Mouse (Mus musculus) gastrocnemius, postnatal 10 days (tissue): ENCODE measurements around the gene Cav1. TPM values are rescaled to one million over a fixed set of nuclear protein-coding genes. Genes with fewer than 3 reads are reported as not detected.

Experiments used
- DNase-seq: peaks from one replicate; pipeline ENCODE4 v3.0.0; 2021; ENCODE audit warnings: mixed read lengths
- total RNA-seq, 2 experiments: library from RNA; stranded (reverse); gene quantifications; 2 replicates each; pipeline ENCODE4 v1.2.3; 2021

The Cav1 gene
- total RNA-seq, 2 experiments from 2014 or later: 308 to 358 TPM

DNA sequence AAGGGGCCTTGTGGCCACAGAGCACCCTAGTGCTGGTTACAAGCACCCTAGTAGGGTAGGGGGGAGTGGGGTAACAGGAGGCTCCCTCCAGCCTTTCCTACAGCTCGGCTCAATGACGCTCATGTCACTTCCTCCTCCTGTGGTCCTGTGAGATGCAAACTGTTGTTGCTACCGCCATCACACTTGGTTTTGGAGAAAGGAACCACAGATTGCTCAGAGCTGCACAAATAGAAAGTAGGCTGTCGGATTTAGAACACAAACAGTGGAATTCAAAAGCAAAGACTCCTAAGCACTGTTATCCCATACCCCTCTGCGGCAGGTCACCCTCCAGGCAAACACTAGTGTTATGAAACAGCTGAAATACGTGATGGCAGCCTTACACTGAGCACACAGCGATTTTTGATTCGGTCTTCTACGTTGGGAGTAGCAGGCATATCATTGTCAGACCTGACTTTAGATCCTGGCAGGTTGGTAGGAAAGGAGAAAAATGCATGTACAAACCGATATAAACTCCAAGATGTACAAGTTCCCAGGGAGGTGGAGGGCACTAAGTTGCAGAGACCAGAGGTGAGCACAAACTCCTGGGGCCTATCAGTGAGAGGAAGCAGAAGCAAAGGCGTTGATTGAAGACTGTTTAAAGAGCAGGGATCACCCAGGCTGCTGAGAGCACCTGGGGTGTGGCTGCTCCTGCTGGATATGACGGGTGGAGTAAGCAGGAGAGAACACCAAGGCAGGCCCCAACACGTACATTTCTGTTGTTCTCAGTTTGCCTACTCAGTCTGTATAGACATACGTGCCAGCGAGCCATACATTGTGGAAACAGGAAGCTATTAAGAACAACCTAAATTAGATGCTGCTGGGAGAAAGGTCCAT, 10.4 kb downstream of the Cav1 start:
- DNase-seq: no peak

- no peak for DNase-seq
Observed at GRCm38 (mm10) chr6:17317167-17317524, 11.0 kb downstream of the Cav1 start.

DNA sequence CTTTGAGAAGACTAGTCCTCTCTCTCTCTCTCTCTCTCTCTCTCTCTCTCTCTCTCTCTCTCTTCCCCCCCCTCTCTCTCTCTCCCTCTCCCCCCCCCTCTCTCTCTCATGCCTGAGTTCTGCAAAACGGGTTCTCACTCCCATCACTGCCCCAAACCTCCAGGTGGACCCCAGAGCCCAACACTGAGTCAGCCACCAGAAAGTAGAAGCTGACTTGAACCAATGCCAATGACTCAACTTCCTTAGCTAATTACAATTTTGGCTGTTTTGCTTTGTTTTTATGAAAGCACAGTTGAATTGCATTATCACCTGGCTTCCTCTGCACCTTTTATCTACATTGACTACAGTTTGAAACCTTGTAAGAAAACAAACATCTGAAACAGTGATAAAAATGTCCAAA, 11.8 kb downstream of the Cav1 start:
- no peak for DNase-seq

- DNase-seq: no peak
Observed at GRCm38 (mm10) chr6:17321976-17322375, 15.8 kb downstream of the Cav1 start.

DNA sequence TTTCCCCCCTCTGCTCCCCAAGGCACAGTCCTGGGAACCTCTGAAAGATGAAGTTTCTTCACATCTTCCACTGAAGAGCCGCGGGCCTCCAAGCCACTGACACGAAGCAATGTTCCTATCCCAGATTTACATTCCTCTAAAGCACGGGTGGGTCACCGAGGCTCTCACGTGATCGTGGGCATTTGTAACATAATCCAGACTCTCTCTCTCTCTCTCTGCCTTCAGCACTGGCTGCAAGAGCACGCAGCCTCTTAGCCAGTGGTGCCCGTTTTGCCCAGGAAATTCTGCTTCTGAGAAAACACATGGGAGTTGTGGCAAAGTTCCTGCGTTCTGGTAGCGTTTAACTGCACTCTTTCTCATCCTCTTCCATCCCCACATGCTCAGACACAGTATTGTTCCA, 21.1 kb downstream of the Cav1 start:
- DNase-seq: no peak

DNA sequence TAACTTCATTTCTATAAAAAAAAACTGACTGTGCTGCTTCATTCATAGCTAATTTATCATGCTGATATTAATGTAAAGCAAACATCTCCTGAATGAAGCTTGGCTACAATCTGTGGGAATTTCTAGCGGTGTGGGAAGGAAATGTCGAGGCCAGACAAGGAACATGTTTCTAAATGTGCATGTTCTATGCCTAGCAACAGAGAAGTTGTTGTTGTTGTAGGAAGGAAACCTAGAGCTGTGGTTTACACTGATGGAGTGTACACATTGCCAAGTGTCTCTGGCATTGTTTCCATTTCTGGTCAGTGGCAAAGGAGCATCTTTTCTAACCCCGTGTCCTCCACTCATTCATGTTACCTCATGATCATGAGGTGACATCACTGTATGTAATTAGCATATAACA, 23.7 kb downstream of the Cav1 start:
- no peak for DNase-seq

- DNase-seq: no peak
Observed at GRCm38 (mm10) chr6:17337724-17338123, 31.6 kb downstream of the Cav1 start.

GRCm38 (mm10) chr6:17340406-17340805, 34.3 kb downstream of the Cav1 start:
- DNase-seq: no peak

DNA sequence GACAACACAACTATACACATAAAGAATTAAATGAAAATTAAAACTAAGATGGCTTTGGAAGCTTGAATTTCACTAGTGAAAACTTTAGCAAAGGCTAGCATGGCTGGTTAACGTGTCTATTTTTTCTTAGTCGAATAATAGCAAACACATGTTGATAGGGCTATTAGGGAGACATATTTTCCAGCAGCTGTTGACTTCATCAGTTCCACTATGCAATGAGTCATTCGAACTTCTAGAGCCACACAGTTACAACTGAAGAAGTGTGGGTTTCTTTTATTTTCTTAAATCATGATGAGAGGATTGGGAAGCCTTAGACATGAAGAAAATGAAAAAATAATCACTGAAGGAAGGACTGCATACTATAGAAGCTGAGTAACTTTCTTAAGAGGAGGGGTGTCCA, 41.9 kb downstream of the Cav1 start:
- DNase-seq: no peak

- no peak for DNase-seq
Observed at GRCm38 (mm10) chr6:17350803-17351202, 44.7 kb downstream of the Cav1 start.

DNA sequence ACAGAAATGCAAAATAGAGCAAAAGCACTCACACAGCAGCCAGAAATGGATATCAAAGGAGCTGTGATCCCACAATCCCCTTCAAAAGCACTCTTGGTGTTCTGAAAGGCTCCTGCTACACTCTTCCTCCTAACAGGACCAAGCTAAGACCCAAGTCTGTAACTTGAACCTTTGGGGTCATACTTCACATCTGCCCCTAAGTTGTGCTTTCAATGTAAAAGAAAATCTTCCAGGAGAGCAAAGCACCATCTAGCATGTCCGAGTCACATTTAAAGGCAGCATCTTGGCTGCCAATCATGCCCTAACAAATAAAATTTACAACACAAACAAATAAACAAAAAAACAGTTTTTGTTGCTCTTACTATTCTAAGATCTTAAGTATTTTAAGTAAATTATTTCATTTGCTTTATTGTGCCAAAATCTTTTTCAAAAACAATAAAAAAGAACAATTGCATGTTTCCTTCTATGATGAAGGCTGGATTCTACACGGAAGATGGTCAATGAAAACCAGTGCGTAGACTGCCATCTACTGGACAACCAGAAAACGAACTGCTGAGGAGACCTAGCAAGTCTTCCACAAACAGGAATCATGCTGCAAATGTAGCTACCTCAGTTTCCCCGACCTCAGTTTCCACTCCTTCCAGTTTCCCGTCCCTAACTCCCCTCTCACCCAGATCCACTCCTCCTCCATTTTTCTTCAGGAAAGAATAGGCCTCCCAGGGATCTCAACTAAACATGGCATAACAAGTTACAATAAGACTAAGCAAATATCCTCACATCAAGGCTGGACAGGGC, 53.0 kb downstream of the Cav1 start:
- peak; percentile 14 for DNase-seq

DNA sequence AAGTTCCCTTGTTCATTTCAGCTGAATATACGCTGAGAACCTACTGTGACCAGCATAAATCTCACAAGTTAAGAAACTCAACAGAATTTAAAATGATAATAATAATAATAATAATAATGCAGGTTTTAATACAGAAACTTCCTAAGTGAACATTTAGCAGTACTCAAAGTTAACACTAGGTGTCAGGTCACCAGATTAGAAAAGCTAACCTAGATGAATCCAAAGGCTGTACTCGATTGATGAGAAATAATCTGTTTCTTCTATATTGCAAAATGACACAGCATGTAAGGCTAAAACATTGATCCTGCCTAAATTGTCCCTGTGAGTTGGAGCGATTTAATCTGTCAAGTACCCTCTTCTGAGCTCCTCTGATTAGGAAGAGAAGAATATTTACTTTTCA, 56.6 kb downstream of the Cav1 start:
- DNase-seq: no peak

DNA sequence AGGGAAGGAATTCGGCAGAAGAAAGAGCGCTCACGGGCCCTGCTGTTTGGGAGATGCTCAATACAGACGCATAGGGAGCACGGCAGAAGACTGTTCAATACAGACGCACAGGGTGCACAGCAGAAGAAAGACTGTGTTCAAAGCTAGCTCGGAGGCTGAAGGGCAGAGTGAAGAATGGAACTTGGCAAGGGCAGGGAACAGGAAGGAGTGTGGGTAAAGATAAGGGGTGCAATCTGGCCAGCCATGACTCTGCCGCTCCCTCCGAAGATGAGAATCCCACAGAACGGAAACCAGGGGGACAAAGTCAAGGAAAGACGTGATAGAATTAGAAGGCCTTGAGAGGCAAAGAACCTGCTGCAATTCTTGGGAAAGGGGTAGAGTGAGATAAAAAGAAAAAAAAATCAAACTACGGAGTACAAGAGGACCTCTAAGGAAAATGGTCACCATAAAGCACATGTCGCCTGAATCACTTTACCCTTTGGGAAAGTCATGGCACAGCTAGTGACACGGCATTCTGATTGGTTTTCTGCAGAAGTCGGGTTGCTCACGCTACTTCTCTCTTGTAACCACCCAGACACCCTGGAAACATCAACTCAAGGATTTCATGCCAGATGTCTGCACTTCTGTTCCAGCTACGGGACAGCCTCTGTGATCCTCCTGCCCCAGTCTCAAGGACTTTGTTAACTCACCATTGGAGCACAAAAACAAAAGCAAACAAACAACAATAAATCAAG, 57.5 kb downstream of the Cav1 start:
- DNase-seq: no peak

DNA sequence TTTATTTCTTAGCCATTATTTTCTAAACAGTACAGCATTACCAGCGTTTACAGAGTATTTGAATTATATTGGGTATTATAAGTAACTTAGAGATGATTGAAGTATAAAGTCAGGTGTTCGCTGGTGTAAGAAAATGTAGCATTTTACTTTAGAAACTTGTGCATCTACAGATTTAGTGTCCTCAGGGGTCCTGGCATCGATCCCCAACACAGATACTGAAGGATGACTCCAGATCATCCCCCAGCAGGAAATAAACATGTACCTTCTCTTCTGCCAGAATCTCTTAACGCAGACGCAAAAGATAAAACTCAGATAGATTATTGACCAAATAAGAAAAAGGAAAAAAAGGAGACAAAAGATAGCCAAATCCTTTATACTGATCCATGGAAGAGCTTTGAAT, 68.2 kb downstream of the Cav1 start:
- DNase-seq: no peak

GRCm38 (mm10) chr6:17377371-17377770, 71.2 kb downstream of the Cav1 start:
- DNase-seq: no peak

- no peak for DNase-seq
Observed at GRCm38 (mm10) chr6:17380102-17380501, 74.0 kb downstream of the Cav1 start.

DNA sequence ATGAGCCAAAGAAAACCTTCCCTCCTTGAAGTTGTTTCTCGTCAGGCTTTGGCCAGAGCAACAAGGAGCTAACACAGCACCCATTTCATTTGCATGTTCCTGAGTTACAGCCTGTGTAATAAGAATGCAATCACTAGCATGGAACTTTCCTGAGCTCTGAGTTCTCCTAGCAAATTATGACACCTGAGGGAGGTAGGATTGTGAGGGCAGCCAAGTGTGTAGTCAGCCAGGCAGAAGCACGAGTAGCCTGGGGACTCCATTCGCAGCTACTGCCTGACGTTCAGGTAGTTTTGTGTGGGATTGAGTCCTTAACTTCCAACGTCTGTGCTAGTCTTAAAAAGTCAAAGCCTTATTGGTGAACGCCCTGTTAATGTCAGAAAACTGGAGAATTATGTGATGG, 75.6 kb downstream of the Cav1 start:
- DNase-seq: no peak

- DNase-seq: no peak
Observed at GRCm38 (mm10) chr6:17385531-17385930, 79.4 kb downstream of the Cav1 start.

DNA sequence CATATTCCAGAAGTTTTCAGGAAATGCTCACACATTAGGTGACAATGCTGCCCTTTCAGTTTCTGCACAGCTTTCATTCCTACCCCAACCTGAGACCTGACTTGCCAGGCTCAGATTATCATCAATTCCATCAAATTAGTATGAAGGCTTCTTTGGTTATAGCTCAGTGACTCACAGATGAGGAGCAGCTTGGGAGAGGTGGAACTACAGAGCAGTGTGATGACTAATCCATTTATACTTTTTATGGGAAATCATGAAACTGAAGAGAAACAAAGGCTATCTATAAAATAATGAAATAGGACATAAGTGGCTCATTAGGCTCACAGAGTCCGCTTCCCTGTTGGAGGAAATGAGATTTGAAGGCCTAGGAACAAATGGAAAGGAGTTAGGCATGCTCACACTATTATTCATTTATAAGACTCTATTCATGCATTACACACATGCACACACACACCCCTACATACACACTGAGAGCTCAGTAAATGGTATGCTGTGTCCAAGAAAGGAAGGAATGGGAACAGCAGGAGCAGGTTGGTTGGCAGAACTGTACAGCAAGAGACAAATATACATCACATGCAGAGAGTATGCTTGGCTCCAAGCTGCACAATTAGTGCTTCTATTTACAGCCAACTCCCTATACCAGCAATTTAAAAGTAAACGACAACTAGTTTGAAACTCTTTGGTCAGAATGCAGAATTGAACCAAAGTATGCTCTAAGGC, 82.0 kb downstream of the Cav1 start:
- no peak for DNase-seq
